Mouse (Mus musculus): ENCODE data around the gene Lrrfip1.

Gene Lrrfip1

GRCm38 (mm10) chr1:90998891-90999611 is 514 bp downstream of the Lrrfip1 start:
- peak; percentile 41 for DNase-seq (ENCODE audit: low read depth, low spot score)

DNA sequence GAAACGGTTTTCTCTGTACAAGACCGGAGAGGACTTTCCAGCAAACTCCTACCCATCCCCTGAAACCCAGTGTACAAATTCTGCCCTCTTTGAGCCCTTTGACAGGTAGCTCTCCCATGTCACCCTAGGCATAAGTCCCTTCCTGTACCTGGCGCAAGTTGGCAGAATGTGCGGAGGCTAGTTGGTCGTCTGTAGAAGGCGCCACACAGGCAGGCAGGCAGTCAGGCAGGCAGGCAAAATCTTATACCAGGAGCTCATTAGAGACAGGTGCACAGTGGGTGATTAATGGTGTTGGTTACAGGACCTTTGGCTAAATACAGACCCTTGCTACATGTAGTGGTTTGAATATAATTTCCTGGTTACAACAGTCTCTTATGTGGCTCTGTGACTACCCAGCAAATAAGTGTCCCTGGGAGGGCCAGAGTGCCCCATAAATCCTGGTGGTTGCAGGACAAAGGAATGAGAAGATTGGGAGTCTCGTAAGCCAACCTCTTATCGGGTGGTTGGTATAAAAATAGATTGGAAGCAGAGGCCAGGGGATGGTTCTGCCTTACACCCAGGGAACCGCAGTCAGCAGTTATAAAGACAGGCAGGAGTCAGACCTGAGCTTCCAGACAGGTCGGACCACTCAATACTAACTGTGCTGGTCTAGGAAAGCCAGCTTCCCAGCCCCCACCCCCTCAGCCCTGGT is 1.5 kb downstream of the Lrrfip1 start:
- no peak for DNase-seq (ENCODE audit: low read depth, low spot score)

GRCm38 (mm10) chr1:91001101-91001500 is 2.6 kb downstream of the Lrrfip1 start:
- no peak for DNase-seq (ENCODE audit: low read depth, low spot score)

DNA sequence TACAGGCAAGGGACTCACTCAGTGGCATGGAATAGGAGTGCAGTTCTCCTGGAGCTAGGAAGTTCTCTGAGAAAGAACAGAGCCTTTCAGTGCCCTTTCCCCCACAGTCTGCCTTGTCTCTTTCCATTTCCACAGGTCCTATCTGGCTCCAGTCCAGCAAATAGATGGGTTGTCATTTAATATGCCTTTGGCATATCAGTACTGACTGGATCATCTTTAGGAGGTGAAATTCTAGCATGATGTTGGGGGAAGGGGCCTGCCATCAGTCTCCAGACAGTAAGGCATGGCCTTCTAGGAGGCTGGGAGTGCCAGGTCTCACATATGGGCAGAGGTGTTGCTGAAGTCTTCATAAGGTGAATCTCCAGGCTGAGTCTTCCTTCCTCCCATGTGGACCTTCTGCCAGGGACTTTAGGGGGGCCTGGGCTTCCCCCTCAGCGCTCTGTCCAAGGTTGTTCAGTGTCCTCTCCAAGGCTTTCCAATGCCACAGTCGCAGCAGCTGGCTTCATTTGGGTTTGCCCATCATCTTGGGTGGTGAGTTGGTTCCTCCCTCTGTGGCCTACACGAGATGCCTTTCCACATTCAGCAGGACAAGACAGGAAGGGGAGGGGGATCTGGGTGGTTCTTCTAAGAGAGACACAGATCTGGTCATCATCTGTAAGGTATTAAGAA is 3.5 kb downstream of the Lrrfip1 start:
- DNase-seq (ENCODE audit: low read depth, low spot score): no peak

DNA sequence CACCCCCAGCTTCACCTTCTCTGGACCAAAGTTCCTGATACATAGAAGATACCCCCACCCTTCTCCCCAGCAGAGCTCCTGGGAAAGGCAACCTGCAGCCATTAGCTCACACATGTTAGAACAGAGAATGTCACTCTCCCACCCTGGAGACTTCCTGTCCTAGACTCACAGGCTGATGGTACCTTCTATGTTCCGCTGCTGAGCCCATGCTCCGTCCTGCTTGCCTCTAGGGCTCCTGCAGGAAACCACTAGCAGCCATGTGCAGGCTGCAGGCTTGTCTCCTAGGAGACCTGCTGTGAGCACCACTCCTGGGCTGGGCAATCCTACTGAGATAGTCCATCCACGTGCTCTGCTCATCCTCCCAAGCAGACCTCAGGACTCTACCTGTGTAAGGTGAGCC is 4.1 kb downstream of the Lrrfip1 start:
- DNase-seq (ENCODE audit: low read depth, low spot score): no peak

- DNase-seq (ENCODE audit: low read depth, low spot score): no peak
Measured at GRCm38 (mm10) chr1:91003522-91004253, 5.2 kb downstream of the Lrrfip1 start.

DNA sequence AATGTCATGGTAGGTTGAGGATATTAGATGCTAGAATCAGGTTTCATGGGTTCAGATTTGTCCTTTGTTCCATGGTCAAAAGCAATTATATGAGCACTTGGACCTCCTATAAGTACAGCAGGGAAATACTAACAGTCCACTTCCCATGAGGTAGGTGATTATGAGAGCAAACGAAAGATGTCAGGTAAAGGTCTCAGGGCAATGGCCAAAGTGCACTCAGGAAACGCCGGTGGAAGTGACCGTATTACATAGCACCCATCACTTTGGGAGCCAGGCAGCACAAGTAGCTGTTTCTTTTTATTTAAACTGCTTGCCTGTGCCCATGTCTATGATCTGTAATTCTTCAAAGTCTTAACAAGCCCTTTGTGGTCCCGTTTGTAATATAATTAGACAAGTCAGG is 7.5 kb downstream of the Lrrfip1 start:
- no peak for DNase-seq (ENCODE audit: low read depth, low spot score)

DNA sequence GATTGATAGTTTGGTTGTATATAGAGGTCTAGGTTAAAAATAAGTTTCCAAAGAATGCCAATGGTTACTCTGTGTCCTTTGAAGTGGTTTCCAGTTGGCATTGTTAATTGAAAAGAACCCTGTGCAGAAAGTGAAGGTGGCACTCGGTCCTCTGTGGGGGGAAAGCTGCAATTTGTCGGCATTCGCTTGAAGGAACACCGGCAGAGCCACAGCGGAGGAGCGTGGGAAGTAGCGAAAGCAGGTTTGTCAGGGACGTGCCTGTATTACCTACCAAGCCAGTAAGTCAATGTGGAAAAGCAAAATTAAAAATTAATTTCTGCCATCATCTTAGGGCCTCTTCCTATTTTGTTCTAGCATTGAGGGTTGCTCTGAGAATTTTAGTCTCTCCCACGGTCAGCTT is 8.2 kb downstream of the Lrrfip1 start:
- peak; percentile 38 for DNase-seq (ENCODE audit: low read depth, low spot score)

GRCm38 (mm10) chr1:91008147-91008682 is 9.7 kb downstream of the Lrrfip1 start:
- DNase-seq (ENCODE audit: low read depth, low spot score): no peak

- DNase-seq (ENCODE audit: low read depth, low spot score): no peak
Measured at GRCm38 (mm10) chr1:91008746-91009145, 10.2 kb downstream of the Lrrfip1 start.

GRCm38 (mm10) chr1:91009266-91009665 is 10.7 kb downstream of the Lrrfip1 start:
- no peak for DNase-seq (ENCODE audit: low read depth, low spot score)

- DNase-seq (ENCODE audit: low read depth, low spot score): no peak
Measured at GRCm38 (mm10) chr1:91010216-91010615, 11.7 kb downstream of the Lrrfip1 start.

DNA sequence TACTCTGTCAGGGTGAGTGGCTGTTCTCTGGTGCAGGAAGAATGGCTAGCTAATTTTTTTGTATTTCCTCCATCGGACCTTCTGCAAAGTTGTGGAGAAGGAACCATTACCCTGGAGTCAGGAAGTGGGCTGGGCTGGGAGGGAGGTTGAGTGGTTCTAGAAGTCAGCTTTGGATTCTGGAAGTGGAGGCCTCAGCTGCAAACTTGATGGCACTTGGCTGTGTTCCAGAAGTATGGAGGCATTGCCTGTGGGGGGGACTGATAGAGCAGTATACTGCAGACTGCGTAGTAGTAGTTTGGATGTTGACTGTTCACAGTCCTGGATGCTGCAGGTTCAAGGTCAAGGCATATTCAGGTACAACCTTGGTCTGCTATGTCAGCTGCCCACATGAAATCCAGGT is 12.2 kb downstream of the Lrrfip1 start:
- no peak for DNase-seq (ENCODE audit: low read depth, low spot score)

DNA sequence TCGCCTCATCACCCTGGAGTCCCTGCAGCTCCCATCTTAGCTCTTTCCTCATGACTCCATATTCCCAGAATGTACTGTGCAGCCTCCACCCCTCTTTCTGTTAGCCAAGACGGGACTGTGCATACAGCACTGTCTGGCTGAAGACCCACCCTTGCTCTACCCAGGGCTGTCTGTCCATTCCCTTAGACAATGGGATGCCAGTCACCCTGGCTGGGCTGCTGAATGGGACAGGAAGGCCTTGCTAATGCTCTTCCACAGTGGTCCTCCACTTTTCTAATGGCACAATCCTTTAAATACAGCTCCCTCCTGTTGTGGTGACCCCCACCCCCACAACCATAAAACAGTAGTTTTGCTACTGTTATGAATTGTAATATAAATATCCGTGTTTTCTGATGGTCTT is 12.8 kb downstream of the Lrrfip1 start:
- DNase-seq (ENCODE audit: low read depth, low spot score): no peak

- no peak for DNase-seq (ENCODE audit: low read depth, low spot score)
Measured at GRCm38 (mm10) chr1:91013803-91014202, 15.3 kb downstream of the Lrrfip1 start.

DNA sequence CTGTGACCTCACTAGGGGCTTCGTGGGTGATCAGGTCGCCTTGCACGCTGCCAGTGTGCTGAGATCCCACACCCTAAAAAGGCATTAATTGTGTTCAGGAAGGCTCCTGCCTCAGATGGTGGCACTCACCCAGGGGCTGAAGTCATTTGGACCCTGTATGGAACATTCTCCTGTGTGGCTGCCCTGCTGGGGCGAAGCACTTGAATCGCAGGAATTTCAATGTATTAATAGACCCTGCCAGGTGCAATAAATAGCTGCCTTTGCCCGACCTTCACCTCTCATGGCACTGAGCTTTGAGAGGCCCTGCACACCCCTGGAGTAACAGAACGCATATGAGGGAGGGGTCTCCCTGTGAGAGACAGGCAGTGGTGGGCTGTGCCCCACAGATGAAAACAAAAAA is 17.0 kb downstream of the Lrrfip1 start:
- DNase-seq (ENCODE audit: low read depth, low spot score): no peak

DNA sequence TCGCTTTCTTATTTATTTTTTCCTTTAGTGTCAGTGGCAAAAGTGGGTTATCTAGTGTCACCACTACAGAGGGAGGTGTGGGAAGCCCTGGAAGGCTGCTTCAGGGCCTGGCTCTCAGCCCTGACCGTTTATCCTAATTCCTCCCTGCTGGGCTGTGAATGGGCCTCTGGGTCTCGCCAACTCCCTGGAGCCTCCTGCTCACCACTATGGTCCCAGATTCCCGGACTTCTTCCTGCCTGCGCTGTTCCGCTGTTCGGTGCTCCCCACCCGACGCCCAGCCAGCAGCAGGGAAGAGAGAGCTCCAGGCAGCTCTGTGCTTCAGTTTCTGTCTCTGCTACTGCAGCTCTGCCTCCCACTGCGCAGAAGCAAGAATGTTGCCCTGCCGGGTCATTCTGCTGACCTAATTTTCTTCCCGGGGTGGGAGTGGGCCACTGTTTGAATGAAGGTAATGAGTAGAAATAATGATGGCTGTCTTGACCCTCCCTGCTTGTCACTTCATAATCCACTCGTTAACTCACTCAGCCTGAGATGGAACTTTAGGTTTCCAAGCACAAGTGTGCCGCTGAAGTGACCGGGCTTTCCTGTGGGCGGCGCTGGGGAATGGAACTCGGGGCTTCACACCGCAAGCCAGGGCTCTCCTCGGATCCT is 18.7 kb downstream of the Lrrfip1 start:
- peak; percentile 54 for DNase-seq (ENCODE audit: low read depth, low spot score)

GRCm38 (mm10) chr1:91019346-91019745 is 20.8 kb downstream of the Lrrfip1 start:
- no peak for DNase-seq (ENCODE audit: low read depth, low spot score)

- no peak for DNase-seq (ENCODE audit: low read depth, low spot score)
Measured at GRCm38 (mm10) chr1:91021304-91021703, 22.8 kb downstream of the Lrrfip1 start.

GRCm38 (mm10) chr1:91022157-91022895 is 23.8 kb downstream of the Lrrfip1 start:
- DNase-seq (ENCODE audit: low read depth, low spot score): peak; percentile 71

DNA sequence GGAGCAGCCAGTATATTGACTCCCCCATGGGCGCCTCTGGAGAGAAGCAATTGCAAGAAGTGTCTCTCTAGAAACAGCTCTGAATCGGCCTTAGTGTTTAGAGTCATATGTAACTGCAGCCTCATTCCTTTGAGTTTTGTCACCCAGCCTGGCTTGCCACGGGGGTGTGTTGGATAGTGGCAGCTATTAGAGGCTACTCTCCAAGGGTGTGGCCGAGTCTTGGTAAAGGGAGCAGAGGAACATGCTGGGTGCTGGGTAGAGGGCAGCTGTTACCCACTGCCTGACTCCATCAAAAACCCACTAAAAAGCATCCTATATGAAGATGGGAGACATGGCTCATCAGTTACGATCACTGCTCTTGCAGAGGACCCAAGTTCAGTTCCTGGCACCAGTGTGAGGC is 24.7 kb downstream of the Lrrfip1 start:
- no peak for DNase-seq (ENCODE audit: low read depth, low spot score)

All from brain, adult 2 months (tissue).